Mouse (Mus musculus) hindbrain, postnatal 0 days (tissue): ENCODE results near the gene Pum3. TPM values are rescaled to one million over a fixed set of nuclear protein-coding genes. Genes with fewer than 3 reads are reported as not detected.

Experiments used
- ATAC-seq: fragments of 200-750 bp; cut with Nextera tagmentation; 2 replicates; pipeline ENCODE4 v1.8.0; 2017; ENCODE audit warnings: mild to moderate bottlenecking, moderate TSS enrichment, moderate library complexity
- DNase-seq: peaks from one replicate; pipeline ENCODE4 v3.0.0-alpha.2; 2015; ENCODE audit warnings: low spot score
- H3K27ac ChIP-seq: fragments of 300-500 bp; sonication (generic); 2 replicates; pipeline ENCODE4 v1.5.1; 2014; ENCODE audit warnings: mild to moderate bottlenecking
- H3K27me3 ChIP-seq: fragments of 300-500 bp; sonication (generic); 2 replicates; pipeline ENCODE4 v1.6.1; 2014; ENCODE audit warnings: low read length, mixed read lengths; ENCODE audit not compliant: insufficient read depth
- H3K36me3 ChIP-seq: fragments of 300-500 bp; sonication (generic); 2 replicates; pipeline ENCODE4 v1.6.1; 2014; ENCODE audit warnings: low read length, mixed read lengths; ENCODE audit not compliant: insufficient read depth
- H3K4me1 ChIP-seq: fragments of 300-500 bp; sonication (generic); 2 replicates; pipeline ENCODE4 v1.6.1; 2014; ENCODE audit warnings: antibody characterized with exemption, low read length, mixed read lengths; ENCODE audit not compliant: insufficient read depth
- H3K4me2 ChIP-seq: fragments of 300-500 bp; sonication (generic); 2 replicates; pipeline ENCODE4 v1.6.1; 2014; ENCODE audit warnings: low read depth, mild to moderate bottlenecking, low read length, moderate library complexity, mixed read lengths
- H3K4me3 ChIP-seq: fragments of 300-500 bp; sonication (generic); 2 replicates; pipeline ENCODE4 v1.5.1; 2014; ENCODE audit warnings: low read length
- H3K9ac ChIP-seq: fragments of 300-500 bp; sonication (generic); replicated peaks from 2 replicates; pipeline ENCODE4 v1.6.1; 2014; ENCODE audit warnings: mild to moderate bottlenecking, low read length, moderate library complexity, mixed read lengths
- H3K9me3 ChIP-seq: fragments of 300-500 bp; sonication (generic); 2 replicates; pipeline ENCODE4 v1.6.1; 2016; ENCODE audit warnings: low read length, mixed read lengths
- CTCF ChIP-seq: IDR thresholded peaks from 2 replicates; pipeline ENCODE4 v1.5.1; 2016; ENCODE audit warnings: antibody characterized with exemption, control low read depth, low read depth
- WGBS: fragments of 180-500 bp; shearing (Covaris S2); extraction: QIAGEN DNeasy Blood & Tissue Kit; methylation state at CpG from one replicate; pipeline ENCODE4 v1.1.7; 2014; 5-methylcytosine and 5-hydroxymethylcytosine counted together
- polyA plus RNA-seq: library from polyadenylated mRNA; unstranded; fragments of >200 nt; fragmentation: Nextera tagmentation; extraction: Ambion mirVana; gene quantifications from 2 replicates; pipeline ENCODE4 v1.2.1, GENCODE M21; 2015
- total RNA-seq: library from RNA; depleted of rRNA; stranded (reverse); fragments of >200 nt; gene quantifications from 2 replicates; pipeline ENCODE4 v1.2.3, GENCODE M21; 2014

Gene Pum3
- total and polyA plus RNA-seq, 2 experiments from 2014 or later = 13.1 to 50.3 TPM

DNA sequence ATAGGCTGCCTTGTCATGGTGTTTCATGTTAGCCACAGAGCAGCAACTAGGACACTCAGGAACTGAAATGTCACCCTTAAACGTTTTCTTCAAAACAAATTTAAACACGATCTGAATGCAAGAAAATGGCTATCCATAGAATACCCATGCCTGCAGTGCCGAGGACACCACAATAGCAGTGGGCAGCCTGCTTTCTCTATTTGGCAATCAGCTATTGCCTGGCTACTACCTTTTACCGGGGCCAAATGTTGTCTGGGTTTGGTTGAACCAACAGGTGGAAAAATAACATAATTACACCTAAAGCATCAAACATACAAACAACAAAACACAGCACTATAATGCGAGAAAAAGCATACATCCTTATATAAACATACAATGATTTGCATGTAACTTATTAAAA, 46.4 kb downstream of the Pum3 start:
- DNase-seq (no peak), ATAC-seq (no peak)
- no peaks in the 10 kb centered on the region for H3K4me1 ChIP-seq
- no peak for TF ChIP-seq CTCF
- H3K4me2 ChIP-seq = no peak overlapping the region
- H3K9ac ChIP-seq = no peak overlapping the region
- no peaks in the 10 kb centered on the region for H3K27me3 ChIP-seq
- H3K27ac ChIP-seq = no peak overlapping the region
- no peaks in the 10 kb centered on the region for H3K9me3 ChIP-seq
- H3K4me3 ChIP-seq = no peak overlapping the region
- peaks cover 16% of the 10 kb centered on the region; the same call in 1 of the 2 replicates for H3K36me3 ChIP-seq
- WGBS = 90% methylated on average over 5 of the region's 5 CpGs

DNA sequence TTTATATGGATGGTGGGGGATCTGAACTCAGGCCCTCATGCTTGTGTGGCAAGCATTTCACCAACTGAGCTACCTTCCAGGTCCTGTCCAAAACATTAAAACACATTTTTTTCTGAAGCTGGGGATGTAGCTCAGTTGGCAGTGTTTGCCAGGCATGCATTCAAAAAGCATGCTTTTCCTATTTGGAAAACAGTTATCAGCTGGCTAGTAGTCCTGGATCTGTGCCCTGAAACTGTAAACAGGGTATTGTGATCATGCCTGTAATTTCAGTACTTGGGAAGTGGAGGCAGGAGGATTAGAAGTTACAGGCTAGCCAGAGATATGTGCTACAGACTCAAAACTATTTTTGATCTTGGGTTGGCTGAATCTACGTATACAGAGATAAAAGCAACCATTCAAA, 47.5 kb downstream of the Pum3 start:
- H3K4me2 ChIP-seq = no peak overlapping the region
- no peak for TF ChIP-seq CTCF
- H3K36me3 ChIP-seq = peaks cover 12% of the 10 kb centered on the region; the same call in 1 of the 2 replicates
- no peak for ATAC-seq
- DNase-seq = no peak
- H3K9me3 ChIP-seq = no peaks in the 10 kb centered on the region
- no peaks in the 10 kb centered on the region for H3K27me3 ChIP-seq
- H3K9ac ChIP-seq = no peak overlapping the region
- no peak overlapping the region for H3K27ac ChIP-seq
- H3K4me3 ChIP-seq = no peak overlapping the region
- 79% methylated on average over 1 of the region's 1 CpGs for WGBS
- H3K4me1 ChIP-seq = no peaks in the 10 kb centered on the region

DNA sequence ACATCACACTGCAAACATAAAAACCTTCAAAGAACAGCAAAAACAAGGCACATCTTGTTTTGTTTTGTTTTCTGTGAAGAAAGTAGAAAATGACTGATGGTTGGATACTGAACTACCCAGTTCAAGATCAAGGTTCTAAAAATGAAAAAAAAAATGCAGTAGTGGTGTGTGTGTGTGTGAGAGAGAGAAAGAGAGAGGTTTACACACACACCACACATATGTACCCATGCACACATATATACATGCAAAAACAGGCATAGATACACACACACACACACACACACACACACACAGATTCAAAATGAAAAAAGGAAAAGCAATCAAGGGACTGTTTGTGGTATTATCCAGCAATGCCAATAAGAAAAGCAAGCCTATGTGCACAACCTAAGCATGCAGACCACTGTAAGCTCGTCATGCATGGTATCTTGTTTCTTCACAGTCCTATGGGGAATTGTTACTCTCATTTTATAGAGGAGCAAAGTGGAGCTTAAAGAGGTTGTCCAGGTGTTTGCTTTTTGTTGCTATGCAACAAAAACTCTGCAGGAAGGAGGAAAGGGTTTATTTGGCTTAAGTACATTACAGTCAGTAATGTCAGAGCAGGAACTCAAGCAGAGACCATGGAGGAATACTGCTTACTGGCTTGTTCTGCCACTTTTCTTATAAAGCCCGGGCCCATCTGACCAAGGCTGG, 49.8 kb downstream of the Pum3 start:
- DNase-seq (no peak), ATAC-seq (no peak)
- Histone ChIP-seq H3K4me1 (no peaks in the 10 kb centered on the region), H3K27ac (no peak overlapping the region), H3K27me3 (no peaks in the 10 kb centered on the region), H3K36me3 (no peaks in the 10 kb centered on the region), H3K9me3 (no peaks in the 10 kb centered on the region), H3K4me2 (no peak overlapping the region), H3K4me3 (no peak overlapping the region), H3K9ac (no peak overlapping the region)
- WGBS = 87% methylated on average over 2 of the region's 2 CpGs
- TF ChIP-seq CTCF = no peak

DNA sequence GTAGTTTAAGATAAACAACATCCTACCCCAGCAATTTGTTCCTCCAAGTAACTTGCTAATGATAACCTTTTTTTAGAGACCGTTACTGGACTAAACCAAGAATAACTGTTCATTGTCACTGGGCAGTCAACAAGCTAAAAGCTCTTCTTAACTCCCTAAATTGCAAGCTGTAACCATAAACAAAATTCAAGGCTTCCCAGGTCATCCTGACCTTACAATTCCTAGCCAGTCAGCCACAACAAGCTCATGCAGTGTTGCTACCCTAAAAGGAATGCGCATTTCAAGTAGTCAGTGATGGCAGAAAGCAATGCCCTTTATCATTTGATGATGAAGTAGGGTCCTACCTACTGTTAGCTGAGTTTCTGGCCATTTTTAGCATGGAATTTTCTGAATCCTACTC, 58.8 kb downstream of the Pum3 start:
- H3K4me2 ChIP-seq = no peak overlapping the region
- H3K9me3 ChIP-seq = no peaks in the 10 kb centered on the region
- TF ChIP-seq CTCF = no peak
- no peaks in the 10 kb centered on the region for H3K27me3 ChIP-seq
- ATAC-seq (no peak), DNase-seq (no peak)
- H3K27ac ChIP-seq = no peak overlapping the region
- H3K36me3 ChIP-seq = no peaks in the 10 kb centered on the region
- no peaks in the 10 kb centered on the region for H3K4me1 ChIP-seq
- H3K4me3 ChIP-seq = no peak overlapping the region
- H3K9ac ChIP-seq = no peak overlapping the region
- 92% methylated on average over 2 of the region's 2 CpGs for WGBS

DNA sequence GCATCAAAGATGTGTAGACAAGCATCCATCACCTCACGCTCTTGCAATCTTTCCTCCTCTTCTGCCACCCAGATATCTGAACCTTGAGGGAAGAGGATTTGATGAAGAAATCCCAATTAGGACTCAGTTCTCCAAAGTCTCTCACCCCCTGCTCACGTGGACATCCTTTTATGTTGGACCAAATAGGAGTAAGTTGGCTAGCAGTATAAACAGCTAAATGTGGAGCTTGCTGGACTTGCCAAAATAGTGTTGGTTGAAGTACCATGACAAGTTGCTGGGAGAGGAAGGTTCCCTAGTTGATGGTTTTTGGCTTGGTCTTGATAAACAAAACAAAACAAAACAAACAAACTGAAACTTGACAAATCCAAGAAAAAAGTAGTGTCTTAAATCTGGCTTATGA, 59.5 kb downstream of the Pum3 start:
- DNase-seq (no peak), ATAC-seq (no peak)
- Histone ChIP-seq H3K9ac (no peak overlapping the region), H3K36me3 (no peaks in the 10 kb centered on the region), H3K27ac (no peak overlapping the region), H3K27me3 (no peaks in the 10 kb centered on the region), H3K9me3 (no peaks in the 10 kb centered on the region), H3K4me2 (no peak overlapping the region), H3K4me3 (no peak overlapping the region), H3K4me1 (no peaks in the 10 kb centered on the region)
- TF ChIP-seq CTCF = no peak
- WGBS = 84% methylated on average over 2 of the region's 2 CpGs

DNA sequence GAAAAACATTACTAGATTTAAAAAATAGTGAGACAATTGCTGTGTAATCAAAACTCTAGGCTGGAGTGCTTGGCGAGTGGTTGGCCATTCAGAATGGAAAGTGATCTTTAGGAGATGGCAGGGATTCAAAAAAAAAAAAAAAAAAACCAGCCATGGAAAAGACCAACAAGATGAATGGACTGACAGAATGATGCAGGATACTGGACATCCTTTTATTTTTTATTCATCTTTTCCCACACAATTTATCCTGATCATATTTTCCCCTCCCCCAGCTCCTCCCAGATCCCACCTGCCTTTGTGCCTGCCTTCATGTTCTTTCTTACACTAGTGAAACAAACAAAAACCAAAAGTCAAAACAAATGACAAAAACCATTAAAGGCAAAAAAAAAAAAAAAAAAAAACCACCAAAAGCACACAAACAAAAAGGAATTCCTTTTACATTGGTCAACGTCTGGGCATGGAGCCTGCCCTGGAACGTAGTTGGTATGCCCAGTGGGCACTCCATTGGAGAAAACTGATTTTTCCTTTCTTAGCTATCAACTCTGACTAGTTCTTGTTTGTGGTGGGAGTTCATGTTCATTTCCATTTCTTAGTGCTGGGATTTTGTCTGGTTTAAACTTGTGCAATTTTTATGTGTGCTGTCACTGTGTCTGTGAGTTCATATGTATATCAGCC, 60.0 kb downstream of the Pum3 start:
- Histone ChIP-seq H3K27me3 (no peaks in the 10 kb centered on the region), H3K4me1 (no peaks in the 10 kb centered on the region), H3K9ac (no peak overlapping the region), H3K36me3 (no peaks in the 10 kb centered on the region), H3K9me3 (no peaks in the 10 kb centered on the region), H3K27ac (no peak overlapping the region), H3K4me3 (no peak overlapping the region), H3K4me2 (no peak overlapping the region)
- DNase-seq (no peak), ATAC-seq (no peak)
- WGBS = 59% methylated on average over 3 of the region's 3 CpGs
- no peak for TF ChIP-seq CTCF
